Mouse (Mus musculus) lung, adult 2 months (tissue): ENCODE results near the gene Degs2.

Experiments used
- CTCF ChIP-seq: fragments of 200-500 bp; IDR thresholded peaks from 2 replicates; pipeline ENCODE4 v1.5.1; 2011; ENCODE audit warnings: mild to moderate bottlenecking, low read length, control low read depth; ENCODE audit not compliant: insufficient read depth
- POLR2A ChIP-seq: fragments of 200-500 bp; IDR thresholded peaks from 2 replicates; pipeline ENCODE4 v1.6.1; 2011; ENCODE audit warnings: low read depth, mild to moderate bottlenecking, control low read depth, low read length, borderline replicate concordance; ENCODE audit errors: extremely low read depth

- TF ChIP-seq CTCF, result no peak
- TF ChIP-seq POLR2A, result no peak; the same call in 1 of the 2 replicates
Measured at GRCm38 (mm10) chr12:108674502-108674901, 27.6 kb downstream of the Degs2 start.
